Mouse (Mus musculus) hindlimb bud, embryonic 11.5 days (tissue): ENCODE results near the gene Prr7.

ENCODE experiments used
- DNase-seq: peaks from one replicate; pipeline ENCODE4 v3.0.0-alpha.2; 2012; ENCODE audit warnings: low read depth, low spot score; ENCODE audit errors: extremely low spot score

Prr7 gene

DNA sequence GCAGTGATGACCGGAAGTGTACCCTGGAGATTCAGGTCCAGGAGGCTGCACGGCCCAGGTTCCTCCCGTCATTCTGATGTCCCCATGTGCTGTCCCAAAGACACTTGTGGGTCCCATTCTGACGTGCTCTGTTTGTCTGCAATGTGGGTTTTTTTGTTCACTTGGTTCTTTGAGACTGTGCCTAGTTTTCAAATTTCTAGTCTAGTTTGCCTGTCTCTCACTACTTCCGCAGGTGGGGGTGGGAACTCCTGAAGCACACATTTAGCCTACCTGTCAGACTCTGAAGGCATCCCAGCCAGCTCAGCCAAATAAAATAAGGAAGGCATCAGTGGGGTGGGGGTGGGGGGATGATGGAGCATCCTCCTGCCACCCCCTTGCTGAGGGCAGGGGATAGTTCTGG, 15.9 kb upstream of the Prr7 start:
- DNase-seq = no peak

- DNase-seq = no peak
Observed at GRCm38 (mm10) chr13:55449205-55449604, 14.9 kb upstream of the Prr7 start.

- no peak for DNase-seq
Observed at GRCm38 (mm10) chr13:55449679-55450441, 14.2 kb upstream of the Prr7 start.

DNA sequence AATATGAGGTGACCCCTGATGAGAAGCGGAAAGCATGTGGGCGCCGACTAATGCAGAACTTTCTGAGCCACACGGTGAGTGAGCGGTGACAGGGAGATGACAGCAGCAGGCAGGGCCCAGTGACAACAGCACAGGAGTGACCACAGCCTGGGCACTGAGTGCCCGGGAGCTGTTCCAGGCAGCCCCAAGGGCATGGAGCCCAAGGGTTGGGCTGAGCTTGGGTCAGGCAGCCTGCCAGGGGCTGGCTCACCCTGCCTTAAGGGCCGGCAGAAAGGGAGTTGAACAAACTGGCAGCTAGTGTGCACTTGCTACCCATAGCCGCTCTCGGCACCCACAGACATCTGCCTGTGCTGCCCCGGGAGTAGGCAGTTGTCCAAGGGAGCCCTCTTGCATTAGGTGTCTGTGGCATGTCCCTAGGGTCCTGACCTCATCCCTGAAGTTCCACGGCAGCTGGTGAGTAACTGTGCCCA, 13.5 kb upstream of the Prr7 start:
- no peak for DNase-seq

- DNase-seq = no peak
Observed at GRCm38 (mm10) chr13:55451296-55451695, 12.8 kb upstream of the Prr7 start.

DNA sequence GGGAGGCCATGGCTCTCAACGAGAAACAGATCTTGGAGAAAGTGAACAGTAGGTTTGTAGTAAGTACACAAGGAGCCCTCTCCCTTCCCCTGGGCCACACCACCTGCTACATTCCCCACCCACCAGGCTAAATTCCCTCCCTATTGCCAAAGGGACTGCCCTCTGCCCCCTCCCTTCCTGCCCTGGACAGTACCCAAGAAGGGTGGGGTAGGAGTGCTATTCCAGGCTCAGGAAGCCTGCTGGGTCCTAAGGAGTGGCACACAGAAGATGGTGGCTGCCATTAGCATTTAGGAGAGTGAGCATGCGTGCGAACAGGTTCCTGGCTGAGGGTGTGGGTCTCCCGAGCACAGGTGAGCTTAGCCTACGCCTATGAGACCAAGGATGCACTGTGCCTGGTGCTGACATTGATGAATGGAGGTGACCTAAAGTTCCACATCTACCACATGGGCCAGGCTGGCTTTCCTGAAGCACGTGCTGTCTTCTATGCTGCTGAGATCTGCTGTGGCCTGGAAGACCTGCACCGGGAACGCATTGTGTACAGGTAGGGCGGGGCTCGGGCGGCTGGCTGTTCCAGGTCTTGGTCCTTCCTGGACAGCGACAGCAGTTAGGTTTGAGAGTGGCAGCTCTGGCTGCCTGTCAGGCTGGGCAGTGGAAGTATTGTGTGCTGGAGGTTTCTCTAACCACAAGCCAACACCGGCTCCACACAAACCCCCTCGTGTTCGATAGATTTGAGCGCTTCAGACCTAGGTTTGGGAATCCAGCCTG, 12.1 kb upstream of the Prr7 start:
- no peak for DNase-seq

DNA sequence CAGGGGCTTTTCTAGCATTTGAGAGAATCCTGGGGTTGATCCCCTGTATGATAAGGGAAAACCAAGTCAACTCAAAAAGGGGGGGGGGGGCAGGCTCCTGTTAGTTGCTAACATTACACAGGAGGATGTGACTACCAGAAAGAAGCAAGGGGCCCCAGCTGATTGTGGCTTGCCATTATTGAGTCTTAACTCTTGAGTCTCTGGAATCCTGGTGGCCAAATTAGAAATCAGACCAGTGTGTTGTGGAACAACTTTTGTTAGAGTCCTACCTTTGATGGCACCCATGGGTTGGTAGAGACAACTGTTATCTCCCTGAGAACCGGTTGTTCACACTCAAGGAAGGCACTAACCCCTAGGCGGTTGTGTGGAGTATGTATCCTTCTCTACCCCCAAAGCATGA, 1.1 kb upstream of the Prr7 start:
- DNase-seq = no peak

- no peak for DNase-seq
Observed at GRCm38 (mm10) chr13:55463399-55464026, 554 bp upstream of the Prr7 start.

DNA sequence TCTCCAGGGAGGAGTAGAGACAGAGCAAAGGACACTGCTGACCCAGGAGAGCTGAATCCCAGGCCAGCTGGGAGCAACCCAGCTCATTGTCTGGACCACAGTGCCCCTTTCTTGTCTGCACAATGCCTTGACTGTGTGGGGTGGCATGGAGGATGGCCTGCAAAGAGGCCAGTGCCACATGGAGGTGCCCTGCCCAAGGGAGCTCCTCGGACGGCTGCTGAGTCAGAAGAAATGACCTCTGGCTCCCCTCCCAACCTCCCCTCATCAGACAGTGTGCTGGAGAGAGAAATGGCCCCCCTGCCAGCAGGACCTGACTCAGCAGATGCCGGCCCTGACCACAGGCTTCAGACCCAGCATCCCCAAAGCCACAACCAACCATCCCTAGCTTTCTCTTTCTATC, 1.1 kb downstream of the Prr7 start:
- no peak for DNase-seq

DNA sequence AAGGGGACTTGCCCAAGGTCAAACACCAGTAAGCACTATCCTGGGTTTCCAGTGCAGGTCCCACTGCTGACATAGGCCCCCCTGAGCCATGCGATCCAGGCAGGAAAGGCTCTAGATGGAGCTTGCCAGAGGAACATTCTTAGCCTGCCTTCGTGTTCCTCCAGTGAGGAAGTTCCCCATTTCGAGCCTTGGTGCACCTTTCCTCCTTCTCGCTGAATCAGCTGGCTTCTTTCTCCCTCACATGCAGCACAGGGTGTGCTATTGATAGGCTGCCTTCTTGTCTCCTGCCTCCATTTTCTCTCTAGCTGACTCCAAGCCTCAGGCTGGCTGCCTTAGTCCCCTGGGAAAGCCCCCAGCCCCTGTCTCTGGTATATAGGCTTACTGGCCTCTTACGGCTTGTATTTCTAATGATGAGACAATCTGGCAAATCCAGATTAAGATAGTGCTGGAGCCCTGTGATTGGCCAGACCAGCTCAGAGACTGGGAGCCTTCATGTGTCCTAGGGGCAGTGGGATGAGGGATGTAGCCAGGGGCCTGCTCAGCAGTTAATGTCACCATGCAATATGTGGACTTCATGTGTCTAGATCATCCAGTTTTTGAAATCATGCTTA, 1.9 kb downstream of the Prr7 start:
- DNase-seq = no peak

DNA sequence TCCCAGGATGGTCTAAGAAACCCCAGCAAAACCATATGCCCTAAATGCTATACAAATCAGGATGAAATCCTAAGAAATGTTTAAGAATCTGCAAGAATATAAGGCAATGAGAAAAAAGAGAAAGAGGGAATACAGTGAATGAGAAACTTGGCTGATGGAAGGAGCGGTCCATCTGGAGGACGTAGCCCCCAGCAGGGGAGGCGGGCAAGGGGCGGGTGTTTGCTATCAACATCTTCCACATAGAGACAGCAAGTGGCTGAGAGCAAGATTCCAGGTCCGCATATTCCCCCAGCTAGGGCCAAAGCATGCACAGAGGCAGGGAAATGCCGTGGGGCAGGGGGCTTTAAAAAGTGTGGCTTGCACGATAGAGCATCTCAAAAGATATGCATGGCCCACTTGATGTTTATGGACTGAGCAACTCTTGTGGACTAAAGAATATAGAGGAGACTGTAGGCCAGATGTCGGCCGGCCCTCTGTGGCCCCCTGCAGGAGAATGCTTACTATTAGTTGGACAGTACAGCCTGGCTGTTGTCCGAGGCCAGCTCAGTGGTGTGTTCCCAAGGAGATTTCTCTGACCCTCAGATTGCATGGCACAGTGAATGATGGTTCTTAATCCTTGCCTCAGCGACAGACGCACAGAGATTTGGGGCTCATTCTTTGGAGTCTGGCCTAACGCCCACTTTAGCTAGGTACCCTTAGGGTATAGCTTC, 4.9 kb downstream of the Prr7 start:
- DNase-seq = no peak

- no peak for DNase-seq
Observed at GRCm38 (mm10) chr13:55470372-55470771, 6.3 kb downstream of the Prr7 start.

DNA sequence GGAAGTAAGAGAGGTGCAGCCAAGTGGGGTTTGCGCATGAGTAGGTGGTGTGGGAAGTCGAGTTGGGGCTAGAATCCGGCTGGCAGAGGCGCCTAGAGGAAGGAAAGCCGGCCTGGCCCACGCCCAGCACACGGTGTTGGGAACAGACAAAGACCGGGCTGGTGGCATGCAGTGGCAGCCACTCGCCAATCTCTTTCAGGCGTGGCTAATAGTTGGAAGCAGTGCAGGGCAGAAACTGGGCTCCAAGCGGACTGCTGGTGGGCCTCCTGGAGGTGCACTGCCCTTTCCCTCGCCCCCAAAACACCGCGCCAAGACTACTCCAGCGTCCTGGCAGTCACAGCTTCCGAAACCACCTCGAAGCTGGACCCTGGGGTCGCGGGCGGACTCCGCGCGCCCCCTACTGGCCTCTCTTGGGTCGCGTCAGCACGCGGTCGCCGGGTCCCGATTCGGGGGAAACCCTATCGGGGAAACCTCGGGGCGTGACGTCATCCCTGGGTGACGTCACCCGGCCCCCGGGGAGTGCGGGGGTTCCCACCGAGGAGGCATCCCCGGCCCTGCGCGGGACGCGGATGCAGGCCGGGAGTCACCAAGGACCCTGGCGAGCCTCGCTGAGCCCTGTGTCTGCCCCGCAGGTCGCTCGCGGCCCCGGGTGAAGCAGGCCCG, 7.2 kb downstream of the Prr7 start:
- DNase-seq = no peak

DNA sequence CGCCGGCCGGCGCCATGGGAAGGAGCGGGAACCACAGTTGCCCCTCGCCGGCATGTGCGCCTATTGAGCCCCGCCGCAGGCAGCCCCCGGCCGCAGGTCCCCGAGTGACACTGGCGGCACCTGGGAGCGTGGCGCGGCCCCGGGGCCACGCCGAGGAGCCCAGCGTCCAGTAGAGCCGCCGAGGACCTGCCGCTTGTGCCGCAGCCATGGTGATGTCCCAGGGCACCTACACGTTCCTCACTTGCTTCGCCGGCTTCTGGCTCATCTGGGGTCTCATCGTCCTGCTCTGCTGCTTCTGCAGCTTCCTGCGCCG, 7.7 kb downstream of the Prr7 start:
- DNase-seq = no peak

- DNase-seq = no peak
Observed at GRCm38 (mm10) chr13:55472132-55473022, 8.3 kb downstream of the Prr7 start.

DNA sequence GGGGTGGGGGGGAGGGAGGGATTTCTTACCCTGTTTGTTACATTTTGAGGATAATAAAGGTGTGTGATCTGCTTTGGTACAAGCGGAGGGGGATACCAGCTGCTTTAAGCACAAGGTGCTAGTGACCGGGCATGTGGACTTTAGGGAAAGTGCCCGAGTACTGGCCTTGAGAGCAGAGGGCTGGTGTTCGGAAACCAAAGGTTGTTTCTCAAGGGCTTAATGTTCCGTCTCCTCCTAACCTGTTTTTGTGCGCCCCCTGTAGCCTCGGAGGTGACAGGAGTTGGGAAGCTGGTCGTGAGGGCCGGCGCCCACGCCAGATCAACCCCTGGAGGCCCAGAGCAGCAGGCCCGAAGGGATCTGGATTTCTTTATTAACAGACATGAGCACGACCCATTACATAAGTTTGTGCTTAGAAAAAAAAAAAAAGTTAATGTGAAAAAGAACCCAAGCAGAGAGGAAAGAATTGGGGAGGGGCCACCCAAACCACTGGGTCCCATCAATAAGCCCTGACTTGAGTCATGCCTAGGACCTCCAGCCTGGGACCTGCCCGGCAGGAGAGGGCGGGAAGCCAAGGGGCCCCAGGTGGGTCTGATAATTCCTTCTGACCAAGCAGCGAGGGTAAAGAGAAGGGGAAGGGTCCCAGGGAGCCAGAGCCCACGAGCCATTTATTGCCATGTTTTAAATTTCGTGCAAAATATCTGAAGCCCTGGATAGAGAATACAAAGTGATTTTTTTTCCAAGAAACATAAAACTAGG, 9.2 kb downstream of the Prr7 start:
- DNase-seq = no peak

DNA sequence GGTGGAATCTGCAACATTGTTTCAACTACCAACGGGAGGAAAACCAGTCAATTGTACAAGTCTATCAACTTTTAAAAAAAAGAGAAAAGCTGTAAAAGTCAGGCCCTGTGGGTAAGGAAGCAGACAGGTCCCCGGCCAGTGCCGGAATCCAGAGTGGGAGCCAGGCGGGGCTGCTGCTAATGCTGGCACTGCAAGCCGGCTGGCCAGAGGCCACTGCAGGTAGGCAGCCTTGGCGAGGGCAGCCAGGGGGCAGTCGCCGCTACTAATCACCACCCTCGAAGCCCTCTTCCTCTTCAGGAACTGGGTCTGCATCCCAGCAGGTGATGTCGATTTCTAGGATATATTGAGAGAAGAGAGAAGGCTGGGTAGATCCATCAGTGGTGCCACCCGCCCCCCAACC, 9.9 kb downstream of the Prr7 start:
- DNase-seq = no peak

DNA sequence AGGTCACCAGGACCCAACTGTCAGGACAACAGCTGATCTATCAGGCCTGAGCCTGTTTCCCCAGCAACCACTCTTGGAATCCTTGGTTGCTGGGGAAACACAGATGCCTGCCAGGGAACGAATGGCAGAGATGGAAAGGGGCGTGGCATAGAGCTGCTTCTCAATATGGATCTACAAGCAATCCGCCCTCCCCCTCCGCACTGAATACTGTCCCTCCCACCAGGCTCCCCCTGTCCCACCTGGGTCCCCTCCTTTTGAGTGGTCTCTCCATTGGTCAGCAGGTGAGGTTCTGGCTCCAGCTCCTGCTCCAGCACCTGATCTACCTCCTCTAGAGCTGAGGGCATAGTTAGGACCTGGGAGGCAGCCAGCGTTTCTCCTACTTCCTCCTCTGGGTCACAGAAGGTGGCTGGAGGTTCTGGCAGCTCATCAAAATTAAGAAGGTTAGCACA, 10.6 kb downstream of the Prr7 start:
- DNase-seq = no peak

GRCm38 (mm10) chr13:55475750-55476149, 11.7 kb downstream of the Prr7 start:
- DNase-seq = no peak
